Mouse (Mus musculus): ENCODE measurements at regions not wholly inside any gene's neighbourhood (a gene's known extent, or its start where the extent isn't known, plus 50 kb on each side); places are given as distances from the start of the nearest gene placed in this dataset.

GRCm38 (mm10) chr11:31531416-31531815 lies 140.3 kb downstream of the Bod1 start:
- DNase-seq = no peak

GRCm38 (mm10) chr11:31530851-31531250 lies 140.8 kb downstream of the Bod1 start:
- DNase-seq = no peak

GRCm38 (mm10) chr11:31529686-31530085 lies 142.0 kb downstream of the Bod1 start:
- DNase-seq = no peak

- DNase-seq = no peak
These were observed 147.0 kb downstream of the Bod1 start for GRCm38 (mm10) chr11:31524708-31525107.

GRCm38 (mm10) chr11:31524065-31524618 lies 147.5 kb downstream of the Bod1 start:
- DNase-seq = no peak

- DNase-seq = no peak
These were observed 149.6 kb downstream of the Bod1 start for GRCm38 (mm10) chr11:31522127-31522526.

GRCm38 (mm10) chr11:31520909-31521308 lies 150.8 kb downstream of the Bod1 start:
- DNase-seq = no peak

- DNase-seq = no peak
These were observed 133.5 kb upstream of the Stc2 start for GRCm38 (mm10) chr11:31503239-31503916.

- no peak for DNase-seq
These were observed 115.6 kb upstream of the Stc2 start for GRCm38 (mm10) chr11:31485429-31485828.

- no peak for DNase-seq
These were observed 111.1 kb upstream of the Stc2 start for GRCm38 (mm10) chr11:31481057-31481340.

- DNase-seq = no peak
These were observed 110.6 kb upstream of the Stc2 start for GRCm38 (mm10) chr11:31480225-31481056.

- DNase-seq = no peak
These were observed 107.9 kb upstream of the Stc2 start for GRCm38 (mm10) chr11:31477763-31478162.

- DNase-seq = no peak
These were observed 107.2 kb upstream of the Stc2 start for GRCm38 (mm10) chr11:31477104-31477503.

- no peak for DNase-seq
These were observed 103.1 kb upstream of the Stc2 start for GRCm38 (mm10) chr11:31473017-31473416.

- DNase-seq = no peak
These were observed 101.0 kb upstream of the Stc2 start for GRCm38 (mm10) chr11:31470681-31471414.

GRCm38 (mm10) chr11:31464844-31465243 lies 95.0 kb upstream of the Stc2 start:
- no peak for DNase-seq

- DNase-seq = no peak
These were observed 92.6 kb upstream of the Stc2 start for GRCm38 (mm10) chr11:31462440-31462839.

- no peak for DNase-seq
These were observed 92.0 kb upstream of the Stc2 start for GRCm38 (mm10) chr11:31461824-31462223.

GRCm38 (mm10) chr11:31461348-31461747 lies 91.5 kb upstream of the Stc2 start:
- no peak for DNase-seq

- no peak for DNase-seq
These were observed 57.5 kb upstream of the Stc2 start for GRCm38 (mm10) chr11:31427374-31427773.

All from cerebellum, adult 9-10 months (tissue).